Mouse (Mus musculus) ES-Bruce4 (cell line): ENCODE results near the gene Tex33.

Source experiments
- EP300 ChIP-seq: IDR thresholded peaks from 2 replicates; pipeline ENCODE4 v1.6.1; 2011; ENCODE audit warnings: low read depth, low read length; ENCODE audit not compliant: insufficient read depth
- POLR2A ChIP-seq: IDR thresholded peaks from one replicate; pipeline ENCODE4 v1.8.1; 2011; ENCODE audit warnings: low read length; ENCODE audit not compliant: insufficient read depth

- no peak for TF ChIP-seq POLR2A
- no peak for TF ChIP-seq EP300
These were observed 27.9 kb downstream of the Tex33 start for GRCm38 (mm10) chr15:78367811-78368210.
